Mouse (Mus musculus) left cerebral cortex, adult 6 months (tissue): ENCODE measurements around the gene Tmem190. TPM values are rescaled to one million over a fixed set of nuclear protein-coding genes. Genes with fewer than 3 reads are reported as not detected.

ENCODE experiments used
- long read RNA-seq, 2 experiments: library from polyadenylated mRNA; unstranded; transcript quantifications; one replicate each; pipeline ENCODE4 v2.0.0; 2019 to 2020
- polyA plus RNA-seq: library from polyadenylated mRNA; unstranded; fragments of <200 nt; fragmentation: Nextera tagmentation; gene quantifications from 2 replicates; pipeline ENCODE4 v1.2.3, GENCODE M21; 2021

Tmem190 gene
- not detected in 2 replicates for polyA plus RNA-seq
- long read RNA-seq, experiment 1 = 0 reads
- long read RNA-seq, experiment 2 = 0 reads

GRCm38 (mm10) chr7:4782759-4783158, at the start of gene Tmem190, which contains the start of gene Il11:
TSS of gene Tmem190 (plus strand) at chr7:4782937.
TSS of gene Il11 (minus strand) at chr7:4782859.

GRCm38 (mm10) chr7:4739544-4740275, 43.0 kb upstream of the Tmem190 start, which contains the start of gene Kmt5c:
TSS of gene Kmt5c (plus strand) at chr7:4740115.

GRCm38 (mm10) chr7:4752821-4753570, 29.7 kb upstream of the Tmem190 start, which contains the start of gene Cox6b2:
TSS of gene Cox6b2 (minus strand) at chr7:4753094.

GRCm38 (mm10) chr7:4771202-4771601, 11.5 kb upstream of the Tmem190 start, which contains the start of gene Fam71e2:
TSS of gene Fam71e2 (minus strand) at chr7:4771302.

GRCm38 (mm10) chr7:4789436-4789935, 6.7 kb downstream of the Tmem190 start, which contains the start of gene Tmem238:
TSS of gene Tmem238 (minus strand) at chr7:4789656.

GRCm38 (mm10) chr7:4792278-4793212, 9.8 kb downstream of the Tmem190 start, which contains the start of gene Rpl28:
TSS of gene Rpl28 (plus strand) at chr7:4792874.

GRCm38 (mm10) chr7:4812303-4813104, 29.8 kb downstream of the Tmem190 start, which contains the start of gene Ube2s:
TSS of gene Ube2s (minus strand) at chr7:4812590.

Other genes starting within 250 kb of the Tmem190 start
- gene Syt5, start 235.4 kb upstream of the Tmem190 start, polyA plus RNA-seq = 300 and 304 TPM in 2 replicates
- gene Ptprh, start 178.9 kb upstream of the Tmem190 start, polyA plus RNA-seq = 0.26 and 0.45 TPM in 2 replicates
- gene Tmem86b, start 151.5 kb upstream of the Tmem190 start, polyA plus RNA-seq = 0.40 TPM in 2 replicates
- 4.6 and 8.6 TPM in 2 replicates for gene Ppp6r1, start 123.9 kb upstream of the Tmem190 start, polyA plus RNA-seq
- 128 and 156 TPM in 2 replicates for gene Hspbp1, start 97.9 kb upstream of the Tmem190 start, polyA plus RNA-seq
- 5.6 and 6.8 TPM in 2 replicates for gene Brsk1, start 92.3 kb upstream of the Tmem190 start, polyA plus RNA-seq
- 0.25 TPM in 1 of 2 replicates, not detected in the other for gene Tmem150b, start 57.7 kb upstream of the Tmem190 start, polyA plus RNA-seq
- gene Kmt5c, start 42.8 kb upstream of the Tmem190 start, polyA plus RNA-seq = 4.4 and 5.7 TPM in 2 replicates
- 14.4 and 16.7 TPM in 2 replicates for gene Cox6b2, start 29.8 kb upstream of the Tmem190 start, polyA plus RNA-seq
- not detected in 2 replicates for gene Fam71e2, start 11.6 kb upstream of the Tmem190 start, polyA plus RNA-seq
- gene Il11, start 78 bp upstream of the Tmem190 start, polyA plus RNA-seq = 0.19 and 0.39 TPM in 2 replicates
- gene Tmem238, start 6.7 kb downstream of the Tmem190 start, polyA plus RNA-seq = 3.3 and 11.7 TPM in 2 replicates
- 1,133 and 1,160 TPM in 2 replicates for gene Rpl28, start 9.9 kb downstream of the Tmem190 start, polyA plus RNA-seq
- gene Ube2s, start 29.7 kb downstream of the Tmem190 start, polyA plus RNA-seq = 17.9 and 212 TPM in 2 replicates
- 11.2 and 11.4 TPM in 2 replicates for gene Shisa7, start 61.8 kb downstream of the Tmem190 start, polyA plus RNA-seq
- 20.0 and 27.8 TPM in 2 replicates for gene Isoc2b, start 87.3 kb downstream of the Tmem190 start, polyA plus RNA-seq
- gene Isoc2a, start 94.2 kb downstream of the Tmem190 start, polyA plus RNA-seq = 0.45 and 1.3 TPM in 2 replicates
- 0.11 and 0.16 TPM in 2 replicates for gene Gm36210, start 123.6 kb downstream of the Tmem190 start, polyA plus RNA-seq
- 0.69 and 2.7 TPM in 2 replicates for gene Zfp628, start 132.3 kb downstream of the Tmem190 start, polyA plus RNA-seq
- gene Nat14, start 139.1 kb downstream of the Tmem190 start, polyA plus RNA-seq = 115 and 129 TPM in 2 replicates
- 0.10 and 0.19 TPM in 2 replicates for gene Ssc5d, start 142.8 kb downstream of the Tmem190 start, polyA plus RNA-seq
- gene Sbk2, start 181.5 kb downstream of the Tmem190 start, polyA plus RNA-seq = 0.28 and 0.50 TPM in 2 replicates
- gene Sbk3, start 188.2 kb downstream of the Tmem190 start, polyA plus RNA-seq = 0.23 TPM in 2 replicates
- gene Zfp579, start 213.2 kb downstream of the Tmem190 start, polyA plus RNA-seq = 5.1 and 11.4 TPM in 2 replicates
- 10.9 and 14.7 TPM in 2 replicates for gene Zfp524, start 231.5 kb downstream of the Tmem190 start, polyA plus RNA-seq
- gene Fiz1, start 231.8 kb downstream of the Tmem190 start, polyA plus RNA-seq = 12.1 and 13.9 TPM in 2 replicates
- gene Gm44973, start 232.6 kb downstream of the Tmem190 start, polyA plus RNA-seq = not detected in 2 replicates
- gene Zfp865, start 237.4 kb downstream of the Tmem190 start, polyA plus RNA-seq = 1.1 and 4.4 TPM in 2 replicates
- 55.0 and 60.1 TPM in 2 replicates for gene Ccdc106, start 237.6 kb downstream of the Tmem190 start, polyA plus RNA-seq